Mouse (Mus musculus): ENCODE data around the gene Zfp652. TPM values are rescaled to one million over a fixed set of nuclear protein-coding genes. Genes with fewer than 3 reads are reported as not detected.

Gene Zfp652
- polyA plus RNA-seq, 1 experiment, result 34.1 TPM

- peak overlapping the region; percentile 92 for H3K27ac ChIP-seq (ENCODE audit: control insufficient read depth, insufficient read depth, low read length)
- peak; percentile 42 for DNase-seq
- no peaks in the 10 kb centered on the region for H3K27me3 ChIP-seq (ENCODE audit: control insufficient read depth, insufficient read depth, low read length)
- no peak for TF ChIP-seq POLR2A (IDR thresholded peaks at IDR 0.05; ENCODE audit: control insufficient read depth, extremely low read depth, insufficient read depth, low read length, poor library complexity)
- TF ChIP-seq CTCF (IDR thresholded peaks at IDR 0.05; ENCODE audit: borderline replicate concordance, control insufficient read depth, extremely low read depth, insufficient read depth, low read length, poor library complexity), result no peak
- WGBS, result 3% methylated on average over 10 of the region's 10 CpGs
- peaks cover 60% of the 10 kb centered on the region for H3K4me1 ChIP-seq (replicated peaks; ENCODE audit: control insufficient read depth, insufficient read depth, low read length)
- peaks cover 6% of the 10 kb centered on the region; the same call in 1 of the 2 replicates for H3K36me3 ChIP-seq (ENCODE audit: control insufficient read depth, insufficient read depth, low read length)
- peak overlapping the region; percentile 81 for H3K4me3 ChIP-seq (ENCODE audit: control insufficient read depth, insufficient read depth, low read length)
Observed at GRCm38 (mm10) chr11:95841498-95841830, 129.0 kb downstream of the Zfp652 start.

- H3K4me3 ChIP-seq (ENCODE audit: control insufficient read depth, insufficient read depth, low read length), result peak within 1 kb of the TSS; percentile 81
- WGBS, result under 1% methylated on average over 11 of the region's 11 CpGs
- TF ChIP-seq POLR2A (IDR thresholded peaks at IDR 0.05; ENCODE audit: control insufficient read depth, extremely low read depth, insufficient read depth, low read length, poor library complexity) (peak; percentile 98), CTCF (IDR thresholded peaks at IDR 0.05; ENCODE audit: borderline replicate concordance, control insufficient read depth, extremely low read depth, insufficient read depth, low read length, poor library complexity) (0 out of 2 replicates have a peak, but pooled peaks have one; percentile 49)
- peak within 1 kb of the TSS; percentile 92 for H3K27ac ChIP-seq (ENCODE audit: control insufficient read depth, insufficient read depth, low read length)
- no peaks in the 10 kb centered on the region for H3K27me3 ChIP-seq (ENCODE audit: control insufficient read depth, insufficient read depth, low read length)
- no peaks in the 10 kb centered on the region for H3K36me3 ChIP-seq (ENCODE audit: control insufficient read depth, insufficient read depth, low read length)
- peak; percentile 87 for DNase-seq
- H3K4me1 ChIP-seq (replicated peaks; ENCODE audit: control insufficient read depth, insufficient read depth, low read length), result peaks cover 54% of the 10 kb centered on the region
Observed at GRCm38 (mm10) chr11:95842074-95842681, 129.7 kb downstream of the Zfp652 start, which contains the start of gene Abi3. Abi3 (minus strand) TSS chr11:95842476.

GRCm38 (mm10) chr11:95842953-95843352 is 130.5 kb downstream of the Zfp652 start:
- TF ChIP-seq CTCF (IDR thresholded peaks at IDR 0.05; ENCODE audit: borderline replicate concordance, control insufficient read depth, extremely low read depth, insufficient read depth, low read length, poor library complexity), result no peak
- TF ChIP-seq POLR2A (IDR thresholded peaks at IDR 0.05; ENCODE audit: control insufficient read depth, extremely low read depth, insufficient read depth, low read length, poor library complexity), result no peak
- DNase-seq, result peak; percentile 27
- 0 out of 2 replicates have a peak overlapping the region, but pooled peaks have one; percentile 7 for H3K4me3 ChIP-seq (ENCODE audit: control insufficient read depth, insufficient read depth, low read length)
- H3K27ac ChIP-seq (ENCODE audit: control insufficient read depth, insufficient read depth, low read length), result peak overlapping the region; percentile 92; the same call in 1 of the 2 replicates
- H3K27me3 ChIP-seq (ENCODE audit: control insufficient read depth, insufficient read depth, low read length), result no peaks in the 10 kb centered on the region
- H3K36me3 ChIP-seq (ENCODE audit: control insufficient read depth, insufficient read depth, low read length), result no peaks in the 10 kb centered on the region
- H3K4me1 ChIP-seq (replicated peaks; ENCODE audit: control insufficient read depth, insufficient read depth, low read length), result peaks cover 48% of the 10 kb centered on the region
- 69% methylated on average over 5 of the region's 5 CpGs for WGBS

- no peaks in the 10 kb centered on the region for H3K27me3 ChIP-seq (ENCODE audit: control insufficient read depth, insufficient read depth, low read length)
- DNase-seq, result no peak
- no peak overlapping the region for H3K27ac ChIP-seq (ENCODE audit: control insufficient read depth, insufficient read depth, low read length)
- 66% methylated on average over 6 of the region's 6 CpGs for WGBS
- no peak for TF ChIP-seq CTCF (IDR thresholded peaks at IDR 0.05; ENCODE audit: borderline replicate concordance, control insufficient read depth, extremely low read depth, insufficient read depth, low read length, poor library complexity)
- no peak for TF ChIP-seq POLR2A (IDR thresholded peaks at IDR 0.05; ENCODE audit: control insufficient read depth, extremely low read depth, insufficient read depth, low read length, poor library complexity)
- H3K4me3 ChIP-seq (ENCODE audit: control insufficient read depth, insufficient read depth, low read length), result no peak overlapping the region
- no peaks in the 10 kb centered on the region for H3K36me3 ChIP-seq (ENCODE audit: control insufficient read depth, insufficient read depth, low read length)
- H3K4me1 ChIP-seq (replicated peaks; ENCODE audit: control insufficient read depth, insufficient read depth, low read length), result peaks cover 43% of the 10 kb centered on the region
Observed at GRCm38 (mm10) chr11:95843421-95843950, 131.0 kb downstream of the Zfp652 start.

- no peak overlapping the region for H3K4me3 ChIP-seq (ENCODE audit: control insufficient read depth, insufficient read depth, low read length)
- WGBS, result 37% methylated on average over 4 of the region's 4 CpGs
- TF ChIP-seq POLR2A (IDR thresholded peaks at IDR 0.05; ENCODE audit: control insufficient read depth, extremely low read depth, insufficient read depth, low read length, poor library complexity) (no peak), CTCF (IDR thresholded peaks at IDR 0.05; ENCODE audit: borderline replicate concordance, control insufficient read depth, extremely low read depth, insufficient read depth, low read length, poor library complexity) (no peak)
- H3K36me3 ChIP-seq (ENCODE audit: control insufficient read depth, insufficient read depth, low read length), result no peaks in the 10 kb centered on the region
- H3K4me1 ChIP-seq (replicated peaks; ENCODE audit: control insufficient read depth, insufficient read depth, low read length), result peaks cover 34% of the 10 kb centered on the region
- H3K27ac ChIP-seq (ENCODE audit: control insufficient read depth, insufficient read depth, low read length), result no peak overlapping the region
- no peaks in the 10 kb centered on the region for H3K27me3 ChIP-seq (ENCODE audit: control insufficient read depth, insufficient read depth, low read length)
- DNase-seq, result no peak
Observed at GRCm38 (mm10) chr11:95844935-95845334, 132.5 kb downstream of the Zfp652 start.

GRCm38 (mm10) chr11:95850898-95851297 is 138.4 kb downstream of the Zfp652 start:
- 76% methylated on average over 2 of the region's 2 CpGs for WGBS
- H3K4me1 ChIP-seq (replicated peaks; ENCODE audit: control insufficient read depth, insufficient read depth, low read length), result 0 out of 2 replicates have a peak, but pooled peaks cover 2% of the 10 kb centered on the region
- no peak overlapping the region for H3K27ac ChIP-seq (ENCODE audit: control insufficient read depth, insufficient read depth, low read length)
- no peaks in the 10 kb centered on the region for H3K36me3 ChIP-seq (ENCODE audit: control insufficient read depth, insufficient read depth, low read length)
- H3K27me3 ChIP-seq (ENCODE audit: control insufficient read depth, insufficient read depth, low read length), result no peaks in the 10 kb centered on the region
- no peak overlapping the region for H3K4me3 ChIP-seq (ENCODE audit: control insufficient read depth, insufficient read depth, low read length)
- DNase-seq, result no peak
- TF ChIP-seq CTCF (IDR thresholded peaks at IDR 0.05; ENCODE audit: borderline replicate concordance, control insufficient read depth, extremely low read depth, insufficient read depth, low read length, poor library complexity) (no peak), POLR2A (IDR thresholded peaks at IDR 0.05; ENCODE audit: control insufficient read depth, extremely low read depth, insufficient read depth, low read length, poor library complexity) (no peak)

All from thymus, adult 2 months (tissue).